Mouse (Mus musculus) liver, embryonic 12.5 days (tissue): Measurements from ENCODE around the gene Cd40lg. TPM values are rescaled to one million over a fixed set of nuclear protein-coding genes. Genes with fewer than 3 reads are reported as not detected.

Source experiments
- ATAC-seq: fragments of 200-750 bp; cut with Nextera tagmentation; 2 replicates; pipeline ENCODE4 v1.8.0; 2017; ENCODE audit warnings: moderate number of reproducible peaks, mild to moderate bottlenecking, moderate library complexity
- H3K27ac ChIP-seq: fragments of 300-500 bp; sonication (generic); 2 replicates; pipeline ENCODE4 v1.5.1; 2016; ENCODE audit warnings: mild to moderate bottlenecking
- H3K27me3 ChIP-seq: fragments of 300-500 bp; sonication (generic); replicated peaks from 2 replicates; pipeline ENCODE4 v1.6.1; 2016; ENCODE audit warnings: mild to moderate bottlenecking, moderate library complexity
- H3K36me3 ChIP-seq: fragments of 300-500 bp; sonication (generic); 2 replicates; pipeline ENCODE4 v1.6.1; 2016; ENCODE audit warnings: mild to moderate bottlenecking, moderate library complexity
- H3K4me1 ChIP-seq: fragments of 300-500 bp; sonication (generic); 2 replicates; pipeline ENCODE4 v1.6.1; 2016
- H3K4me2 ChIP-seq: fragments of 300-500 bp; sonication (generic); 2 replicates; pipeline ENCODE4 v1.6.1; 2016; ENCODE audit warnings: mild to moderate bottlenecking, moderate library complexity
- H3K4me3 ChIP-seq: fragments of 300-500 bp; sonication (generic); 2 replicates; pipeline ENCODE4 v1.5.1; 2016; ENCODE audit warnings: mild to moderate bottlenecking, moderate library complexity
- H3K9ac ChIP-seq: fragments of 300-500 bp; sonication (generic); 2 replicates; pipeline ENCODE4 v1.6.1; 2016; ENCODE audit warnings: mild to moderate bottlenecking, moderate library complexity
- H3K9me3 ChIP-seq: fragments of 300-500 bp; sonication (generic); replicated peaks from 2 replicates; pipeline ENCODE4 v1.6.1; 2016; ENCODE audit warnings: mild to moderate bottlenecking, moderate library complexity
- WGBS: fragments of 180-500 bp; shearing (Covaris S2); methylation state at CpG from one replicate; pipeline ENCODE4 v1.1.7; 2016; ENCODE audit not compliant: insufficient replicate concordance; 5-methylcytosine and 5-hydroxymethylcytosine counted together
- polyA plus RNA-seq: library from polyadenylated mRNA; unstranded; fragments of >200 nt; fragmentation: Nextera tagmentation; extraction: Ambion mirVana; gene quantifications from 2 replicates; pipeline ENCODE4 v1.2.1, GENCODE M21; 2016

The Cd40lg gene
- not detected in 2 replicates for polyA plus RNA-seq

- Histone ChIP-seq H3K27ac (no peak within 1 kb of the TSS), H3K4me1 (no peaks in the 10 kb centered on the region), H3K36me3 (no peaks in the 10 kb centered on the region), H3K9me3 (no peaks in the 10 kb centered on the region), H3K9ac (no peak within 1 kb of the TSS), H3K27me3 (no peaks in the 10 kb centered on the region), H3K4me2 (no peak within 1 kb of the TSS), H3K4me3 (no peak within 1 kb of the TSS)
- ATAC-seq = no peak
- 72% methylated on average over 9 of the region's 9 CpGs for WGBS
These were observed at the start of gene Cd40lg for GRCm38 (mm10) chrX:57211876-57212275. Gene Cd40lg (plus strand): TSS chrX:57212143.

GRCm38 (mm10) chrX:57166549-57166948 is 45.4 kb upstream of the Cd40lg start:
- no peak overlapping the region for H3K27ac ChIP-seq
- no peak for ATAC-seq
- no peak overlapping the region for H3K4me2 ChIP-seq
- H3K36me3 ChIP-seq = no peaks in the 10 kb centered on the region
- no peak overlapping the region for H3K4me3 ChIP-seq
- H3K9ac ChIP-seq = no peak overlapping the region
- no peaks in the 10 kb centered on the region for H3K9me3 ChIP-seq
- H3K27me3 ChIP-seq = no peaks in the 10 kb centered on the region
- WGBS = 62% methylated on average over 1 of the region's 1 CpGs
- H3K4me1 ChIP-seq = no peaks in the 10 kb centered on the region

GRCm38 (mm10) chrX:57171269-57171668 is 40.7 kb upstream of the Cd40lg start:
- ATAC-seq = no peak
- H3K4me2 ChIP-seq = no peak overlapping the region
- no peaks in the 10 kb centered on the region for H3K9me3 ChIP-seq
- no peak overlapping the region for H3K9ac ChIP-seq
- no peaks in the 10 kb centered on the region for H3K36me3 ChIP-seq
- H3K4me1 ChIP-seq = no peaks in the 10 kb centered on the region
- H3K27ac ChIP-seq = no peak overlapping the region
- no peak overlapping the region for H3K4me3 ChIP-seq
- no peaks in the 10 kb centered on the region for H3K27me3 ChIP-seq

GRCm38 (mm10) chrX:57177225-57177779 is 34.6 kb upstream of the Cd40lg start:
- Histone ChIP-seq H3K4me2 (no peak overlapping the region), H3K9me3 (no peaks in the 10 kb centered on the region), H3K4me3 (no peak overlapping the region), H3K27me3 (no peaks in the 10 kb centered on the region), H3K36me3 (no peaks in the 10 kb centered on the region), H3K9ac (no peak overlapping the region), H3K4me1 (no peaks in the 10 kb centered on the region), H3K27ac (no peak overlapping the region)
- ATAC-seq = no peak
- 80% methylated on average over 13 of the region's 13 CpGs for WGBS

- no peaks in the 10 kb centered on the region for H3K36me3 ChIP-seq
- no peak overlapping the region for H3K4me3 ChIP-seq
- no peak overlapping the region for H3K4me2 ChIP-seq
- no peak overlapping the region for H3K9ac ChIP-seq
- H3K9me3 ChIP-seq = no peaks in the 10 kb centered on the region
- H3K4me1 ChIP-seq = no peaks in the 10 kb centered on the region
- ATAC-seq = no peak
- WGBS = 58% methylated on average over 2 of the region's 2 CpGs
- no peak overlapping the region for H3K27ac ChIP-seq
- no peaks in the 10 kb centered on the region for H3K27me3 ChIP-seq
These were observed 29.5 kb upstream of the Cd40lg start for GRCm38 (mm10) chrX:57182470-57182869.

GRCm38 (mm10) chrX:57183359-57183758 is 28.6 kb upstream of the Cd40lg start:
- no peak overlapping the region for H3K4me3 ChIP-seq
- WGBS = 68% methylated on average over 3 of the region's 3 CpGs
- no peaks in the 10 kb centered on the region for H3K4me1 ChIP-seq
- no peak overlapping the region for H3K9ac ChIP-seq
- H3K9me3 ChIP-seq = no peaks in the 10 kb centered on the region
- no peaks in the 10 kb centered on the region for H3K27me3 ChIP-seq
- no peak for ATAC-seq
- no peaks in the 10 kb centered on the region for H3K36me3 ChIP-seq
- H3K27ac ChIP-seq = no peak overlapping the region
- H3K4me2 ChIP-seq = no peak overlapping the region

- H3K4me3 ChIP-seq = no peak overlapping the region
- no peak overlapping the region for H3K9ac ChIP-seq
- no peaks in the 10 kb centered on the region for H3K4me1 ChIP-seq
- H3K4me2 ChIP-seq = no peak overlapping the region
- no peaks in the 10 kb centered on the region for H3K27me3 ChIP-seq
- H3K27ac ChIP-seq = no peak overlapping the region
- ATAC-seq = no peak
- no peaks in the 10 kb centered on the region for H3K36me3 ChIP-seq
- 27% methylated on average over 8 of the region's 8 CpGs for WGBS
- H3K9me3 ChIP-seq = no peaks in the 10 kb centered on the region
These were observed 24.6 kb upstream of the Cd40lg start for GRCm38 (mm10) chrX:57187301-57187700.

- no peak for ATAC-seq
- Histone ChIP-seq H3K4me3 (no peak overlapping the region), H3K36me3 (no peaks in the 10 kb centered on the region), H3K27me3 (no peaks in the 10 kb centered on the region), H3K27ac (no peak overlapping the region), H3K9me3 (no peaks in the 10 kb centered on the region), H3K9ac (no peak overlapping the region), H3K4me2 (no peak overlapping the region), H3K4me1 (no peaks in the 10 kb centered on the region)
- WGBS = 50% methylated on average over 5 of the region's 5 CpGs
These were observed 22.6 kb upstream of the Cd40lg start for GRCm38 (mm10) chrX:57189335-57189734.

- no peak overlapping the region for H3K9ac ChIP-seq
- no peaks in the 10 kb centered on the region for H3K9me3 ChIP-seq
- H3K4me1 ChIP-seq = no peaks in the 10 kb centered on the region
- 60% methylated on average over 9 of the region's 9 CpGs for WGBS
- no peak overlapping the region for H3K4me2 ChIP-seq
- H3K27ac ChIP-seq = no peak overlapping the region
- no peaks in the 10 kb centered on the region for H3K36me3 ChIP-seq
- no peak for ATAC-seq
- no peaks in the 10 kb centered on the region for H3K27me3 ChIP-seq
- no peak overlapping the region for H3K4me3 ChIP-seq
These were observed 15.6 kb upstream of the Cd40lg start for GRCm38 (mm10) chrX:57196319-57196718.

GRCm38 (mm10) chrX:57198036-57198435 is 13.9 kb upstream of the Cd40lg start:
- H3K4me3 ChIP-seq = no peak overlapping the region
- H3K9ac ChIP-seq = no peak overlapping the region
- H3K4me1 ChIP-seq = no peaks in the 10 kb centered on the region
- ATAC-seq = no peak
- H3K36me3 ChIP-seq = no peaks in the 10 kb centered on the region
- WGBS = 35% methylated on average over 2 of the region's 2 CpGs
- no peaks in the 10 kb centered on the region for H3K9me3 ChIP-seq
- no peak overlapping the region for H3K4me2 ChIP-seq
- no peak overlapping the region for H3K27ac ChIP-seq
- H3K27me3 ChIP-seq = no peaks in the 10 kb centered on the region

GRCm38 (mm10) chrX:57200397-57200796 is 11.5 kb upstream of the Cd40lg start:
- no peak overlapping the region for H3K4me2 ChIP-seq
- no peak overlapping the region for H3K9ac ChIP-seq
- no peak overlapping the region for H3K4me3 ChIP-seq
- ATAC-seq = no peak
- WGBS = 52% methylated on average over 2 of the region's 2 CpGs
- no peaks in the 10 kb centered on the region for H3K4me1 ChIP-seq
- no peaks in the 10 kb centered on the region for H3K36me3 ChIP-seq
- H3K9me3 ChIP-seq = no peaks in the 10 kb centered on the region
- no peaks in the 10 kb centered on the region for H3K27me3 ChIP-seq
- H3K27ac ChIP-seq = no peak overlapping the region

GRCm38 (mm10) chrX:57210591-57210990 is 1.4 kb upstream of the Cd40lg start:
- Histone ChIP-seq H3K27ac (no peak overlapping the region), H3K27me3 (no peaks in the 10 kb centered on the region), H3K36me3 (no peaks in the 10 kb centered on the region), H3K4me1 (no peaks in the 10 kb centered on the region), H3K4me2 (no peak overlapping the region), H3K4me3 (no peak overlapping the region), H3K9ac (no peak overlapping the region), H3K9me3 (no peaks in the 10 kb centered on the region)
- no peak for ATAC-seq
- 56% methylated on average over 1 of the region's 1 CpGs for WGBS

GRCm38 (mm10) chrX:57212862-57213261 is 919 bp downstream of the Cd40lg start:
- Histone ChIP-seq H3K27ac (no peak overlapping the region), H3K4me3 (no peak overlapping the region), H3K9ac (no peak overlapping the region), H3K36me3 (no peaks in the 10 kb centered on the region), H3K27me3 (no peaks in the 10 kb centered on the region), H3K4me1 (no peaks in the 10 kb centered on the region), H3K9me3 (no peaks in the 10 kb centered on the region), H3K4me2 (no peak overlapping the region)
- 71% methylated on average over 3 of the region's 3 CpGs for WGBS
- no peak for ATAC-seq
